Mouse (Mus musculus) erythroblast, embryonic 14.5 days (primary cell): ENCODE results near the gene Actl11. TPM values are rescaled to one million over a fixed set of nuclear protein-coding genes. Genes with fewer than 3 reads are reported as not detected.

Experiments used
- H3K27me3 ChIP-seq: 2 replicates; pipeline ENCODE4 v1.6.1; 2012; ENCODE audit warnings: inconsistent platforms; ENCODE audit not compliant: control insufficient read depth
- H3K36me3 ChIP-seq: 2 replicates; pipeline ENCODE4 v1.6.1; 2012; ENCODE audit warnings: mild to moderate bottlenecking, inconsistent platforms; ENCODE audit not compliant: control insufficient read depth
- H3K4me1 ChIP-seq: 2 replicates; pipeline ENCODE4 v1.6.1; 2012; ENCODE audit warnings: inconsistent platforms; ENCODE audit not compliant: control insufficient read depth
- H3K4me3 ChIP-seq: replicated peaks from 2 replicates; pipeline ENCODE3; 2012; ENCODE audit warnings: moderate library complexity, mild to moderate bottlenecking, inconsistent platforms
- H3K9me3 ChIP-seq: 2 replicates; pipeline ENCODE4 v1.6.1; 2012; ENCODE audit warnings: low read length, inconsistent platforms, mixed read lengths; ENCODE audit not compliant: control insufficient read depth
- GATA1 ChIP-seq: IDR thresholded peaks from 2 replicates; pipeline ENCODE4 v1.6.1; 2012; ENCODE audit warnings: low read length, inconsistent platforms, mixed read lengths
- TAL1 ChIP-seq: IDR thresholded peaks from 3 replicates; pipeline ENCODE4 v1.6.1; 2012; ENCODE audit warnings: low read length, inconsistent platforms, mixed read lengths
- polyA plus RNA-seq: library from polyadenylated mRNA; stranded (reverse); fragments of >175 nt; gene quantifications from 2 replicates; pipeline ENCODE4 v1.2.3, GENCODE M21; 2012

Gene Actl11
- polyA plus RNA-seq, 1 experiment, result not detected

DNA sequence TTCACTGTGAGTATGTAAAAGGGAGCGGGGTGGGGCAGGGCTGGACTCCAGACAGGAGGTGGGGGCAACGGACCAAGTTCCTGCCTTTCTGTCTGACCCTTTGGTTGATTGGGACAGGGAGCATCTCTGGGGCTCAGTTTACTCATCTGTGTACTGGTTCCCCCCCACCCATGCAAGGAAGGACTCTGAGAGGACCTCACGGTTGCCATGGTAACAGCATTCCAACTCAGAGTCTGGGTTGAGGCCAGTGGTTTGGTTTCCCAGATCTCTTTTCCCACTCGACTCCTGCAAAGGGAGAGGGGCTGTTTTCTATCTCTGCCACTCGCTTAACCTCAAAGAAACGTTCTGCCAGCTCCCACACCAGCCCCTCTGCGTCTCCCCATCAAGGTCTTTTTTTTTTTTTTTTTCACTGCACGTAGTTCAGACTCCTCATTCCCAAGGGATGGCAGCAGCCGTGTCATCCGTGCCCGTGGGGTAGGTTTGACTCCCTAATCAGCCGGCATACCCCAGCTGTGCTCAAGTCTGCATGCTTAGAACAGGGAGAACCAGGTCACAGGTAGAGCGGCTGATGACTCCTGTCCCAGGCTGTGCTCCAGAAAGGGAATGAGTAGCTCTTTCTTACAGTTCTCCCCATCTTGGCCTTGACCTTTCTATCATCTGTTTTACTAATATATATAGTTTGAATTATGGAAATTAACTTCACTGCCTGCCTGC lies 10.2 kb upstream of the Actl11 start:
- no peak overlapping the region for H3K4me3 ChIP-seq
- peaks cover 28% of the 10 kb centered on the region for H3K4me1 ChIP-seq
- no peaks in the 10 kb centered on the region for H3K9me3 ChIP-seq
- H3K36me3 ChIP-seq, result peaks cover 6% of the 10 kb centered on the region
- TF ChIP-seq GATA1 (no peak), TAL1 (no peak)
- no peaks in the 10 kb centered on the region for H3K27me3 ChIP-seq

DNA sequence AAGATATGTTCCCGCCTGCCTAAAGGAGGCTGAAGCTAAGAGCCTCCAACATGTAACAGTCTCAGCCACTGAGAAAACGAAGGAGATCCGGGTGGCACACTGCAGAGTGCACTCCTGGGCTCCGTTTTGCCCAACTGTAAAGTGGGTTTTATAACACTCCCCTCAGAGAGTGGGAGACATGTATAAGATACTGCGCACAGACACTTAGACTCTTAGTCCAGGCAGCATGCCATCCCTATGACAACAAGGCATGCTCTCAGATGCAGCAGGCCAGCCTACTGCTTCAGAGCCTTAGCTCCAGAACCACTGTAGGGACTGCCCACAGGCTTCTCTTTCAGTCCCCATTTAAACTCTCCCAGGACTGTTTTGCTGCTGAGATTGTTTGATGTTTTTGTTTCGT lies 9.4 kb upstream of the Actl11 start:
- no peak overlapping the region for H3K4me3 ChIP-seq
- TF ChIP-seq TAL1 (no peak), GATA1 (no peak)
- H3K36me3 ChIP-seq, result peaks cover 6% of the 10 kb centered on the region
- no peaks in the 10 kb centered on the region for H3K9me3 ChIP-seq
- peaks cover 28% of the 10 kb centered on the region for H3K4me1 ChIP-seq
- H3K27me3 ChIP-seq, result peaks cover under 1% of the 10 kb centered on the region; the same call in 1 of the 2 replicates

GRCm38 (mm10) chr9:107919441-107919840 lies 8.8 kb upstream of the Actl11 start:
- Histone ChIP-seq H3K27me3 (peaks cover 4% of the 10 kb centered on the region), H3K4me3 (no peak overlapping the region), H3K9me3 (no peaks in the 10 kb centered on the region), H3K36me3 (peaks cover 6% of the 10 kb centered on the region), H3K4me1 (peaks cover 24% of the 10 kb centered on the region)
- TF ChIP-seq TAL1 (no peak), GATA1 (no peak)

DNA sequence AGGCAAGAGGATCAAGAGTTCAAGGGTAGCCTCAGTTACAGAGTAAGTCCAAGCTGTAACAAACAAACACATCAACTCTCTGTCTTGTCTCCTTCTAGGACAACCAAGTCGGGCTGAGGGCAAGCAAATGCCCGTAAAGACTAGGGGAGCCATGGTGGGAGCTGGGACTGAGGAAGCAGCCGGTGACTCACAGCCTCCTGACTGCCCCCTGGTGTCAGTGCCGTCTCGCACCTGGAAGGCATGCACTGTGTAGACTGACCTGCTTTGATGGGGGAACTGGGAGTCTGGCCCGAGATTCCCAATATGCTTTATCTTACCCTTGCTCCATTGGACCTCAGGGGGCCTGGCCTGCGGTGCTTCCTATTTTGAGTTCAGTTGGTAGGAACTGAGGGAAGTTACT lies 5.2 kb upstream of the Actl11 start:
- Histone ChIP-seq H3K4me3 (no peak overlapping the region), H3K36me3 (peaks cover 3% of the 10 kb centered on the region), H3K9me3 (no peaks in the 10 kb centered on the region), H3K4me1 (peaks cover 3% of the 10 kb centered on the region), H3K27me3 (peaks cover 13% of the 10 kb centered on the region)
- TF ChIP-seq TAL1, result no peak
- no peak for TF ChIP-seq GATA1

DNA sequence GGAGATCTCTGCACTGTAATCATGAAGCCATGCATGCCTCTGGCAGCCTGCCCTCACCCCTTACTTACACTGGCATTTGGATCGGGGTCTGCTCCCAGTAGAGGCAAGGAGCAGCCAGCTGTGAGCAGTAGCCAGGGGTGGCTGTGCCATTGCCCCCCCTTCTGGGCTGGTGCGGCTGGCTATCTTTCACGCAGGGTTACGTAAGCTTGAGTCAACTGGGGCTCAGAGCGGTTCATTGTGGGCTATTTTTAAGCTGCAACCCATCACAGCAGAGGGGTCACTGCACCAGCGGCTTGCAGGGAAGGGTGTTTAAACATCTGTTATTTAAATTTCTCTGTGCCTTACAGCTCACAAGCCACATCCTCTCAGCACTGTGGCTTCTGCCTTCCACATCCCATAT lies 4.3 kb upstream of the Actl11 start:
- no peak overlapping the region for H3K4me3 ChIP-seq

GRCm38 (mm10) chr9:107925251-107925650 lies 3.0 kb upstream of the Actl11 start:
- H3K4me3 ChIP-seq, result no peak overlapping the region
- TF ChIP-seq TAL1 (no peak), GATA1 (no peak)
- H3K9me3 ChIP-seq, result no peaks in the 10 kb centered on the region
- no peaks in the 10 kb centered on the region for H3K36me3 ChIP-seq
- H3K27me3 ChIP-seq, result peaks cover 25% of the 10 kb centered on the region
- H3K4me1 ChIP-seq, result peaks cover 6% of the 10 kb centered on the region

More for the DNA sequence above, 4.3 kb upstream of the Actl11 start:
- peaks cover 22% of the 10 kb centered on the region for H3K27me3 ChIP-seq
- H3K9me3 ChIP-seq, result no peaks in the 10 kb centered on the region
- no peak for TF ChIP-seq TAL1
- TF ChIP-seq GATA1, result no peak
- peaks cover 3% of the 10 kb centered on the region for H3K36me3 ChIP-seq
- peaks cover 6% of the 10 kb centered on the region for H3K4me1 ChIP-seq

GRCm38 (mm10) chr9:107926920-107927420 lies 1.3 kb upstream of the Actl11 start:
- Histone ChIP-seq H3K36me3 (no peaks in the 10 kb centered on the region), H3K4me3 (no peak overlapping the region), H3K9me3 (no peaks in the 10 kb centered on the region), H3K27me3 (peaks cover 29% of the 10 kb centered on the region), H3K4me1 (peaks cover 6% of the 10 kb centered on the region)
- TF ChIP-seq GATA1 (no peak), TAL1 (no peak)

DNA sequence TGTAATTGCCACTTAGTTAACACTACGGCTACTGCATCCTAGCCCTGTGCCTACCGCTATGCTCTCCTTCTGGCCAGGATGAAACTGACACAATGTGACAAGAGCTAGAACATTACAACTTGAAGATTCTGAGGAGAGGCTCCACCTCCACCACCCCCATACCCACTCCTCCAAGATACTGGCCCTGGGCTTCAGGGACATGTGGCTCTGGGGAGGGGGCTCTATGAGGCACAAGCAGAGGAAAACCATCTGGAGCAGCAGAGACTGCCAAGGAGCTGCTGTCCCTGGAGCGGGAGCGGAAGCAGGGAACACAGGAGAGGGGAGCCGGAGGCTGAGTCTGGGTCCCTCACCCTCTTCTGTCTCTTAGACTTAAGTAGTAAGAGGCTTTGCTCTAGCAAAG lies 520 bp upstream of the Actl11 start:
- peaks cover 31% of the 10 kb centered on the region for H3K27me3 ChIP-seq
- no peaks in the 10 kb centered on the region for H3K36me3 ChIP-seq

DNA sequence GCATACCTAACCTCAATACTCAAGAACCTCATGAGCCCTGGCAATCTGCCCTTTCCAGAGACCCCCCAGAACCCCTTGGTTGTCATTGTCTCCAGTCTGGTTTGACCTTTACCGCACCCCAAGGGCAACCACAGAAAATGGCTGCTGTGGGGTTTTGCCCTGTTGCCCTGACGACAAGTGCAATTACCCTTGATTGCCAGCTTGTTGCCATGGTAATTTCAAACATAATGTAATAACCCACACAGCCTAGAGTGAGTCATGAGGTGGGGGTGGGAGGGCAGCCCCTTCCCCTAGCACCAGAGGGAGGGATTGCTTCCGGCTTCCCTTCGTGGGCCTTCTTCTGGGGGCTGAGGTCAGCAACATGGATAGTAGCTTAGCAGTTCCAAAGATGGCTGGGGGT lies 4.0 kb downstream of the Actl11 start:
- Histone ChIP-seq H3K9me3 (no peaks in the 10 kb centered on the region), H3K27me3 (peaks cover 60% of the 10 kb centered on the region)

More for the DNA sequence above, 520 bp upstream of the Actl11 start:
- Histone ChIP-seq H3K4me1 (peaks cover 6% of the 10 kb centered on the region), H3K4me3 (no peak overlapping the region), H3K9me3 (no peaks in the 10 kb centered on the region)
- TF ChIP-seq TAL1 (no peak), GATA1 (no peak)

DNA sequence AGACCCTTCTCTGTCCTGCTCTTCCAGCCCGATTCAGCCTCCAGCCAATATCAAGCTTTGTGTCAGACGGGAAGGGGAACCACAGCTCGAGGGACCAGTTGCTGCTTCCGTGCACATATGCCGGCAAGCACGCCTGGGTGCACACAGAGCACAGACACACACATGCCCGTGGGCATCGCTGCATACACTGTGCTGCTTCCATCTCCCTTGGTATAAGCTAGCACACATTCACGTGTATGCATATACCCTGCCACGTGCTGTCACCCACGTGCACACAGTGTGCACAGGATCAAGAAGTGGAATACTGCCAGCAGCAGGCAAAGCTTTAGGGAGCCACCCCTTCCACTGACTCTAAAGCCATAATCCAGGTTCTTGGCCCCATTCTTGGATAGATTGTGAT lies 5.9 kb downstream of the Actl11 start:
- Histone ChIP-seq H3K9me3 (no peaks in the 10 kb centered on the region), H3K4me1 (peaks cover 2% of the 10 kb centered on the region), H3K27me3 (peaks cover 64% of the 10 kb centered on the region), H3K4me3 (no peak overlapping the region), H3K36me3 (no peaks in the 10 kb centered on the region)
- TF ChIP-seq GATA1, result no peak
- TF ChIP-seq TAL1, result no peak

More for the DNA sequence above, 4.0 kb downstream of the Actl11 start:
- Histone ChIP-seq H3K4me1 (peaks cover 6% of the 10 kb centered on the region), H3K36me3 (no peaks in the 10 kb centered on the region), H3K4me3 (no peak overlapping the region)
- TF ChIP-seq GATA1 (no peak), TAL1 (no peak)
